Mouse (Mus musculus) T-helper 2 cell (primary cell): ENCODE measurements at regions not wholly inside any gene's neighbourhood (a gene's known extent, or its start where the extent isn't known, plus 50 kb on each side); places are given as distances from the start of the nearest gene placed in this dataset.

Experiments
- in situ Hi-C: fragments of 300-600 bp; cut with MboI, MseI; formaldehyde crosslinking; loops from one replicate; pipeline ENCODE4 v1.15.1; 2025; ENCODE audit warnings: high pct_unique_total_duplicates

DNA sequence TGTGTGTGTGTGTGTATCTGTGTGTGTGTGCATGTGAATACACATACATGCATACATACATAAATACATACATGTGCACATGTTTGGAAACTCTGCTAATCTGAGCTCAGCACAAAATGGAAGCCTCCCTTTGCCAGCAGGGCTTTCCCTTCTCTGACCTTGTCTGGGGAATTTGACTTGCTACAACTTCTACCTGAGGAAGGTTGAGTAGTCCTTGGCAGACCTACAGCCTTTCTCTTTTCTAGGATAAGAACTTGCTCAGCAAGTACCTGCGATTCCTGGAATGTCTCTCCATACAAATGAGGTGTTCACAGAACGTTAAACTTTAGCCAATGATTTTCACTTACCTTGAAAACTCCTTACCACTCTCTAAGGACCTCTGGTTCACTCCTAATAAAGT, 472.7 kb upstream of the Nr2f2 start:
- in situ Hi-C loops = loop anchor here (25.0 kb wide), 1 partner anchor 1173 kb away; no protein-coding TSS in a partner anchor

DNA sequence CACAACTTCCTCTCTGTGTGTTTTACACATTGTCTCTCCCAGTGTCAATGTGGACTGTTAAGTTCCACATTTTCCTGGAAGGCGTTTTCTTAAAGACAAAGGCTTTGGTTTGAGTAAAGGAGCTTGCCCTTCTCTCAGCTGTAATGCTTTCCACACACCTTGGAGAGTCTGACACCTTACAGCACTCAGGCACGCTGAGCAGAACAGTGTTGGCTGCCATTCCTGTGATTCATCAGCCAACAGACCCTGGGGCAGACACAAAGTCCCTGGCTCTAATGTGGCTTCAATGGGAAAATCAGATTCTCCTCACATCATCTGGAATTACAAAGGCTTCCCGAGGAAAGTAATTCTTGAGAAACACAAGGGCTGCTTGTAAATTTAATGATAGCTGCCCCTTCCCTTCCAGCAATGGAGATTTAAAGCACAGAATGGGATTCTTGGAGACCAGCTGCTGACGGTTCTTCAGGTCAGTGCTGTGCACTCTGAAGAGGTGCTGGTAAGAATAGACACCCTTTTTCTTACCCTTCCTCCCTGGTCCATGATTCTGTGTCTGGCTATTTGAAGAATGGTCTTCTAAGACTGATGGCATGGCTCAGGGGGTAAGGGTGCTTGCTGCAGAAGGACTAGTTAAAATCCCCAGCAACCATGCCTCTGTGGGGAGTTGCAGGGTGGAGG, 468.4 kb upstream of the Nr2f2 start:
- in situ Hi-C loops = loop anchor here (25.0 kb wide), 1 partner anchor 1177 kb away; no protein-coding TSS in a partner anchor

DNA sequence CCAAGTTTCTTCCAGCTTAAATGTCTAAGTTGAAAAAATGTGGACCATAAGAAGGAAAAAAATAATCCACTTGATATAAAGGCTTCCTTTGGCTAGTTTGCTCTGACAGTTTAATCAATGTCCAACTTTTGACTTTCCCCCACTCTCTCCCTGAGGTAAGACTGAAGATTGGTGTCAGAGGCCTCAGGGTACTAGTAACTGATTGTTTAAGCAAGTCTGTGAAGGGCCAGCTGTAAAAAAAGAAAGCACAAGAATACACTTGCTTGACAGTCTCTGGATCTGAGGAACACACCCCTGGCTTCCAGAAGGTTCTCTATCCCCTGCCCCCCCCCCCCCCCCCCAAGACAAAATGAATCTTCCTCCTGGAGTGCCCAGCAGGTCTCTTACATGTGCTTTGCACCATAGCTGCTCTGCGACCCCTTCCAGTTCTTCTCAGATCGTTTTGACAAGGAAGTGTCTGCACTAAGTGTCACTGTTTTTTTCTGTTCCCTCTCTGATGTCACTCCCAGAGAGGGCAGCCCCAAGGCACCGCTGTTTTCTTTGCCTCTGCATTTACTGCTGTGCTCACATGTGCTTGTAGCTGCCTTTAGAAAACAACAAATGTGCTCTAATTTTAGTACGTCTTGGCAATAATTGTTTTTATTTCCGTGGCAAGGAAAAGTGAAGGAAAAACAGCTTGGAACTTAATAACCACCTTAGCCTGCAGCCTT, 462.1 kb upstream of the Nr2f2 start:
- in situ Hi-C loops = loop anchor here (25.0 kb wide), 1 partner anchor 1184 kb away; no protein-coding TSS in a partner anchor

DNA sequence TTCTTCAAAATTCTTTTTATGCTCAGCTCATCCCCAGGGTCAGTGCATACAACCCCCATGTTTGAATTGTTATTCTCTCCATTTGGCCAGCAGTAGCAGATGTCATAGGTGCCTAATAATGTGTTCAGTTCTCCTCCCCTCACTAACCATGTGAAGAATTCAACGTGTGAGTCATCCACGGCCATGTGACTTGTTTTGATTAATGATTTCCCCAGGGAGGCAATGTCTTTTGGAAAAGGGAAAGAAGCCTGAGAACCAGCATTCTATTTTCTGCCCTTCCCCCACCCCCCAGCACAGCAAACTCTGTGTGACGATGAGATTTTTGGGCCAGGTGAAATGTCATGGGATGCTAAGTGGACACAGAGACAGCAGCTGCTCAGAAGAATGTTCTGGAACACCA, 459.5 kb upstream of the Nr2f2 start:
- in situ Hi-C loops = loop anchor here (25.0 kb wide), 1 partner anchor 1186 kb away; no protein-coding TSS in a partner anchor

DNA sequence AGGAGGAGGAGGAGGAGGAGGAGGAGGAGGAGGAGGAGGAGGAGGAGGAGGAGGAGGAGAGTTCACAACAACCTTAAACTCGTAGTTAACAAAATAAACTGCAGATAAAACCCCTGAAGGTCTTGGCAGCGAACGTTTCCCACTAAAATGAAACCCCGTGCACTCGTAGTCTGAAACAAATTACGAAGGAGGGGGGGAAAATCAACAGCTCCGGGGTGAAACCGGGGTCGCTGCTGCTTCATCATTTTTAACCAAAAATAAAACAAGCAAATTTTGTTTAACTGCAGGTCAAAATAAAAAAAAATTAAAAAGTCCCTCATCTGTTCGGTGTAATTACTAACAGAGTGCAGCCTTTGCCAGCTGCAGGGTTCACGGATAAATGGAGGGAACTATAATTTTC, 456.5 kb upstream of the Nr2f2 start:
- in situ Hi-C loops = no loop called here

DNA sequence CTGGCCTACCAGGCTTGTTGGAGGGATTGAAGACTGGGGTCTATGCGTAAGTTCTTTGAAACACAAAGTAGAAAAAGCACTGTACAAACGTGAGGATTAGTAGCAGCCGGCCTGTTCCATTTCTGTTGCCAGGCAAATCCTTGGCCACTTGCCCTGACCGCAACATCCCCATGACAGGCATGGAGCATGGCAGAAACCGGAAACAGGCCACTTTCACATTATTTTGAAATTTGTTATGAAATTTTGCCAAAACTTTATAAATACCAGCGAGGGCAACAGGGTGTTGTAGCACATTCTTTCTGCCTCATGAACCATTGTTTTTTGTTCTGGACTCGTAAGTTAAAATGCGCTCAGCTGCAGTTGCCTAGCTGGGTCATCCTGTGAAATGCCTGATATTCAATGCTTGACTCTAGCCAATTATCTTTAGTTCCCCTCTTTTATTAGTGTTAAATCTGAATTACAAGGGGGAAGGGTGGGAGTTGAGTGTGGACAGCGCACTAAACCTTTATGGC, 455.8 kb upstream of the Nr2f2 start:
- in situ Hi-C loops = no loop called here

DNA sequence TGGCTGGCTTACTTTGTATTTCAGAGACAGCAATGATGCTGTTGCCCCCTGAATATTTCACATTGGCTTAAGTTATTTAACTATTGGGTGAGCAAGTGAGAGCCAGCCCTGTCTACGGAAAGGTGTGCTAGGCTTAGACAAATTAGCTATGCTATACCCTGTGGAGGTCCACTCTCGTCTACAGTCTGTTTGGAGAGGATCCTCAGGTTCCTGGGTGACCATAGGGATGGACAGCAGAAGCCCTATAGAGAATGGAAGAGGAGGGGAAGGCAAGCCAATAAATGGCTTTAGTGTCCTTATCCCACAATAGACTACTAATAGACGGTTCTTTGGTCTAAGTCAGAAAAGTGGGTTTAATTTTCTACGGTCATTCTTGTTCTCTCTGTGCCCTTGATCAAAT, 455.3 kb upstream of the Nr2f2 start:
- in situ Hi-C loops = no loop called here

DNA sequence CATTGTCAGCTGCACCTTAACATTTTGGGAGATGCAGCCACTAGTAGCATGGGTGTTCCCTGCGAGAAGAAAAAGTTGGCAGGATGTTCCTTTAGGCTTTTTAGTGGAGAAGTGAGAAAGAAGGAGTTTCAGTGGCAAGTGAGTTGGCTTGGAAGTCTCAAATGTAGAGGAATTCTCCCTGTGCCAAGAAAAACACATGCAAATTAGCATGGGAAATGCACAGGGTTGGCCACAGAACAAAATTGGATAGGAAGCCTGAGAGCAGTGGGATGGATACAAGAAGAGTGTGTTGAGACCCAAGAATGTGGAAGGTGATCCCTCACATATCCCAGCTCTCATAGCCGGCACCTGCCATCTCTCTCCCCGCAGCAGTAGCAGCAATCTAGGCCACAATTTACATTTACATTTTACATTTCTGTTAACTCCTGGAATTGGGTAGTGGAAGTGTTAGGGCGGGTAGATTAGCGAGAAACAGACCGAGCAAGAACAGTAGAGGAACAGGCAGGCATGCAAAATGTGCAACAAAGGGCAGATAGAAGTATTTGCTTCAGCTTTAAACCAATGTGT, 450.9 kb upstream of the Nr2f2 start:
- in situ Hi-C loops = no loop called here

DNA sequence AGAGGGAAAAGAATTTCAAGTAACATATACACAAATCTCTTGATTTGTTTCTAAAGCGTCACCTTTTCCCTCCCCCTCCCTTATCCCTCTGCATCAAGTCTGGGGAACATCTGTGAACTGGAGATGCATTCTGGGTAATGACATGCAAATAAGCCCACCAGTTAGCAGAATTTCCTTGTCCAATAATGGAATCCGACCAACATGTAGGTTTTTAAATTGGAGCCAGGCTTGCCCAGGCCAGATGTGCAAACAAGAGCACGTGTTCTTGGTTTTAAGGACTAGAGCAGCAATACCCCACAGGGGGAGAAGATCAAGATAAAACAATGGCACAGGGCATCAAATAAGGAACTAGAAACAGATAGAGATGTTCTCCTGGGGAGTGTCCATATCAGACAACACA, 447.9 kb upstream of the Nr2f2 start:
- in situ Hi-C loops = no loop called here

DNA sequence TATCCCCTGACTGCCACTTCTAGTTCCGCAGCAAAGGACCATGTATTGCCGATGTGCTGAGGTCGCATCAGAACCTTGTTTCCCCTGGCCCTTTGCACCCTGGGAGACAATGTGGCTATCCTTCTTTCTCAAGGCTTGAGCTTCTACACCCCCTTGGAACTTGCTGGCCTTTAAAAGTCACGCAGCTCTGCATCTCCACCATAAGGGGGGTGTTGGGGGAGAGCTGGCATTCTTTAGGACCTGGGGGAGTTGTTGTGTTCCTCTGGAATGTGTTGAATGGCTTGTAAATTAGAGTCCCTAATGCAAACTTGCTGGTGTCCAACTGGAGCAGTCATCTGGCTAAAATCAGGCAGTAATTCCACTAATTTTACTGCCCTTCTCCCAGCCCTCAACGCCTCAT, 446.6 kb upstream of the Nr2f2 start:
- in situ Hi-C loops = no loop called here

DNA sequence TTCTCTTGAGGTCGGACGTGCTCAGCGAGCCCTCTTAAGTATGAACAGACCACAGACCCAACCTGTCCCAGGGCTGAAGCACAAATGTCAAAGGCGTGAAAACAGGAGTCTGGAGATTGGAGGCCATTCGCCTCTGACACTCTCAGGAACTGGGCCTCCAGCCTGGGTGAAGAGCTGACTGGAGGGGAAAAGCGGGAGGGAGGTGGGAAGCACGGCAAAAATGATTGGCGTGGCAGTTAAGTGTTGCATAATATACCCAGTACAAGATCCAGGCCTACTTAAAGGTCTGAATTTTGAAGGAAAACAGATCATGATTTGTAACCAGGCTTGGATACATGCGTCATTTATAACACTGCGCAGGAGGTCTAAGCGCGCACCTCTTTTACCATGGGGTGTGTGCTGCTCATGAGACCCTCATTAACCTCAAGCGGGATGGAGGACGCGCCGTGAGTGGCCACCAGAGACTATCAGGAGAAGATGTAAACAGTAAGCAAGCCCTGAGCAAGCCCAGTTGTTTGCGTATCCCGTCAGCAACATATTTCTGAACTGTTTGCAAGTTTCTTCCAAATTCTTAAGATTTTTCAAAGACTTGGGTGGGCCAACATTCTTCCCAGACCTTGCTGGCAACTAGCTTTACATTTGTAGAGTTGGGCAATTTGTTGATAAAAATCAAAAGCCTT, 444.0 kb upstream of the Nr2f2 start:
- in situ Hi-C loops = no loop called here

DNA sequence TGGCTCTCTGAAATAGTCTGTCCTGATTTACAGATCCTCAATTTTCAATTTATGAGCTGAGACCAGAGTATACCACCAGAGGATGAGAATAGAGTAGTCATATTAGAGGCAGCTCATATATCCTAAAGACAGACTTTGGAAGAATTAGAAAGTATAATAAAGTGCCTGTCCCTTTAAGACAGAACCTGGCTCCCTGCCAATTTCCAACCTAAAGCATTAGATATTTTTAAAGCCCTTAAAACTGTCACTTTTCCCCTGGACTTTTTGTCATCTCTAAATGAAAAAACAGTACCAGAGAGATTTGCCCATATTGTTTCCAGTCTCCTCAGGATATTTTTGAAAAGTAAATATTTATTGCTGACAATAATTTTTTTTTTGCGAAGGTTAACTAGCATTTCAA, 437.7 kb upstream of the Nr2f2 start:
- in situ Hi-C loops = no loop called here

DNA sequence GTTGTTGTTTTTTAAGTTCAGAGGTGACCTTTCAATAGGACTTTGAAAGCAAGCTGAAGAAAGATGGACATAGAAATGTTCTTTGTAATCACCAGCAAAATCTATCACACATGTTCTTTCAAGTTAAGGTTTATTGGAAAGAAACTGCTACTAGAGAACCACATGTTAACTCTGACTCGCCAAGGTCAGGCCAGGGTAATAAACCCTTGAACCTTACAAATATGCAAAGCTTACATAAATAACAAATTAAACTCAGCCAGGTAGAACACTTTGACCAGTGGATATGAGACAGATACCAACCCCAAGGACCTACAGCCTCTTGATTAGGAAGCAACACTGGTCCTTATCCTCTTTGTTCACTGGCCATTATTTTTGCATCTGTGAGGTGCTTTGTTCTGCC, 433.4 kb upstream of the Nr2f2 start:
- in situ Hi-C loops = no loop called here

DNA sequence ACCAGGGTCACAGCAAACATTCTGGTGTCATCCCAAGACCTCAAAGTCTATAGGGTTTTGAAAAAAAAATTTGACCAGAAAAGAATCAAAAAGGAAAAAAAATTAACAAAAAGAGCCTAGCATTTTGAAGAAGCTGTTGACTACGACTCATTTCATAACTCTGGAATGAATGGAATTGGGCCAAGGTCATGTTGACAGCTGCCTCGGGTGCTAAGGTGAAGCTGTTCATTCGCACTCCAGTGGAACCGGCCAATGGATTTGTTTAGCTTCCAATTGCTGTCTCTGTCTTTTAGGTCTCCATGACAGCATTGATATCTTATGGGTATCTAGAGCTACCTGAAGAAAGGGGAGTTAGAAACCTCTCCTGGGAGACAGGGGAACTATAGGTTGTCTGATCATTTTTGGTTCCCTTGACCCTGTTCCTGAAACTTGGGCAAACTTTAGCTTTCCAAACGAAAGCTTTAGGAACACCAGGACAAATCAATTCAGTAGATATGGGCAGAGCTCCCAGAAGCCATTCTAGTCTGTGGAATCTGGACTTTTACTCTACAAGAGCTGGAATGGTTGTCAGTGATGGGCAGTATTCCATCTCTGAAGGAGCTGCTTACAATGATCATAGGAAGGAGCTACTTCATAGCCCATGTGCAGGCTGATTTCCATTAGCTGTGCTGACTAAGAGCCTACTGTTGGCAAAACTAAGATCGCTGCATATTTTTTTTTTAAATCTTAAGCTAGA, 432.7 kb upstream of the Nr2f2 start:
- in situ Hi-C loops = no loop called here

DNA sequence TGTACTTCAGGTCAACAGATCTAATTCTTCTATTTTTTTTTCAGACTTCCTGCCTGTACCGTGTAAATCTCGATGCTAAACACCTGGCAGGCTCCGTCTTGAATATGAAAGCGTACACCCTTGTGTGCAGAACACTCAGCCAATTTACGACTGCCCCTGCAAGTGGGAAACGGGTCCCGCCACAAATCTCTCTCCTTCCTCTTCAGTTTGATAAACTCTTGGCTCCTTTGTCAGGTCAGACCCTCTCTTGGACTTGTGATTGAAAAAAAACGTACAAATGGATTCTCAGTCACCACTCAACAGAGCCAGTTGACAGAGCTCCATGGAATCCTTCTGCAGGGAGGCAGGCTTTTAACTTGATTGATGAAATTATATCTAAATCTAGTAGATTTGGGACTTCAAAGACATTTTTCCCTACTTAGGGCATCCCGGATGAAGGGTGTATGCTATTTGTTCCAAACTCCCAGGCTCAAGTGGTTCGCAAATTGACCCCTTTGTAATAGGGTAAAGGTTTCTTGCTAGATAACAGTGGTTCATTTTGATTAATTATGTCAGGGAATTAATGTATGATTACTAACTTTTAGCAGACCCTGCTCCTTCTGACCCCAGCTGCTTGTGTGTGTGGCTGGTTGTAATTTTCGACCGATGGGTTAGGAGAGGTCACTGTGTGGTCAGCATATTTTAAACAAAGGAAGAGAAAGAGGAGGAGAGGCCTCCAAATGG, 429.7 kb upstream of the Nr2f2 start:
- in situ Hi-C loops = no loop called here

DNA sequence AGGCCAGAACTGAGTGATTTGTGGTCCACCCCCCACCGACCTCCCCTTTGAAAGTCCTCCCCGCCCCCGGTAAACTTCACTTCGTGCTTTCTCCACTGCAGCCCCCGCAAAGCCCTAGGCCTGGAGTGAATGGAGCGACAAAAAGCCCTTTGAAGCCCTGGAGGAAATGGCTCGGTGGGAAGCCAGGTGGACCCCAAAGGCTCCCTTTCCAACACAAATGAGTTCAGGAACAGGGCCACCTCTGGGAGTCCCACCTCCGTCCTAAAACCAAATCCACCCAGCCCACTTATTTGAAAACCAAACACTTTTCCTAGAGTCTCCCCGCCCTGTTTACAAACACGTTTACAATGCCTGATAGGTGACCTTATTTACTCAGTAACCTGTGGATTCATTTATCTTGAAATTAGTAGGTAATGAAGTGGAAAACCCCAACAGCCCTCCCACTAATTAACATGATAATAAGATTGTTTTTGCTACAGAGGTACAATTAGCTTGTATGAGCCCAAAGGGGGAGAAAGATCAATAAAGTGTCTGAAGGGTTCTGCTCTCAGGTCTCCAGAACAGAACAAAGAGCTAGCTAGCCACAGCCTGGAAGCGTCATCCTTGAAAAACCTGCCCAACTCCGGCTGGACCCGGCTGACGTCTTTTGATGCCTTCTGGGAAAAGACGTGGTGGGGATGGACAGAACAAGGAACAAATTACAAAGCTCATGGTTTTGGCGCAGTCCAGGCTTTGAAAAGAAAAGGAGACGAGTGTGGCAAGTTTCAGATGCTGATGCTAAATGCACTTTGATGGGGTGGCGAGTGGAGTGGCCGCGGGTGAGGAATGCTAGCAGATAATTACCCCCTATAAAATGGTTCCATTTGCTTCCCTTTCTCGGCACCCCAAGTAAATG, 422.6 kb upstream of the Nr2f2 start:
- in situ Hi-C loops = no loop called here

DNA sequence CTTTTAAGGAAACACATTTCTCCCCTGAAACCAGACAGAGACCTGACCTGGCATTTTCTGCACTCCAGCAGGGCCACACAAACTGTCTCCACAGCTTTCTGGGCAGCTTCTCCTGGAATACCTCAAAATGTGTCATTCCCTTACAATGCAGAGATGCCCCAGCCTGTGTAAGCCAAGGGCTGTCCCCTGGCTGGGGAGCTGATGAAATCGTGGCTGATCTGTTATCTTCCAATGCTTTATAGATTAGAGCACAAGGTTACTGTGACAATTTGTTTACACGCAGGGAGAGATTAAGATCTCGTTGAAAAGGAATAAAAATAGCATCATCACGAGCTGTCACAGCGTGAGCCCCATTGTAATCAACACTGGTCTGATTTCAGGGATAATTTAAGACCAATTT, 421.4 kb upstream of the Nr2f2 start:
- in situ Hi-C loops = no loop called here

DNA sequence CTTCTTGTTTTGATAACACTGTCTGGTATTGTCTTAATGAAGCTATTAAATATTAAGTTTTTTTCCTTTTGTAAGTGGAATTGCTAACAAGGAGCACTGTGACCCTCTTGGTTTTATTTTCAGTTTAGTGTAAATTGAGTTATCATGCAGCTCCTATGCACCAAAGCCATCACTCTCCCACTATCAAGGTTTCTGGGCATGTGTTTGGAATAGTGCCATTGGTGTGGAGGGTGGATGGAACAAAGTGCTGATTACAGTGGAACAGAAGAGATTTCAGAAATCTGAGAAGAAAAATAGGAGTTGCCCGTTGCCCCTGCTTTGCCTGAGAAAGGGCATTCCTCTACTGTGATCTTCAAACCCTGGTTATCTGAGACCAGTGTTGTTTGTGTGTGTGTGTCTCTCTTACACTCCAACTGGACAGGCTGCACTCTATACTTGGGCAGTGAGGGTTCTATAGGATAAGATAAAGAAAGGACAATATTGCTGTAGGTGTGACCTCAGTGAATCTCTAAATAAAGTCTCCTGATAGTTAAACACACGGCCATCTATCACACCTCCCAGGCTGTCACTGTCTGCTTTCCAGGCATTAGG, 414.3 kb upstream of the Nr2f2 start:
- in situ Hi-C loops = no loop called here

DNA sequence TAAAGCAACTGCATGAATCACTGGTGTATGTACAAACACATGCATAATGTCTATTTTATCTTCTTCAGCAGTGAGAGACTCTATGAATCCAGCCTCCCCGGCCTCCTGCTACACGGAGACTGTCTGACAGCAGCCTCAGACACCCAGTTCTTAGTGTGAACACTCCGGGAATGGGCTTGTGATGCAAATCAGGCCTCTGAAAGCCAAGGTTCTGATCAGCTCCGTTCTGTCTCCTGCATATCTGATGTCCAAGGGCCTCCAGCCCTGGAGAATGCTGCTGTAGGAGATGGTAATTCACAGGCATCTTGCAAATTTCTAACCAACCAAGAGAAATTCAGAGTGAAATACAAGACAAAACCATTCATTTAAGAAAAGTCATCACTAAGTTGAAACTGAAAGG, 411.2 kb upstream of the Nr2f2 start:
- in situ Hi-C loops = no loop called here
